Mouse (Mus musculus): Measurements from ENCODE around the gene Clock. TPM values are rescaled to one million over a fixed set of nuclear protein-coding genes. Genes with fewer than 3 reads are reported as not detected.

Gene Clock
- polyA plus RNA-seq, 2 experiments = 1.6 to 1.7 TPM

DNA sequence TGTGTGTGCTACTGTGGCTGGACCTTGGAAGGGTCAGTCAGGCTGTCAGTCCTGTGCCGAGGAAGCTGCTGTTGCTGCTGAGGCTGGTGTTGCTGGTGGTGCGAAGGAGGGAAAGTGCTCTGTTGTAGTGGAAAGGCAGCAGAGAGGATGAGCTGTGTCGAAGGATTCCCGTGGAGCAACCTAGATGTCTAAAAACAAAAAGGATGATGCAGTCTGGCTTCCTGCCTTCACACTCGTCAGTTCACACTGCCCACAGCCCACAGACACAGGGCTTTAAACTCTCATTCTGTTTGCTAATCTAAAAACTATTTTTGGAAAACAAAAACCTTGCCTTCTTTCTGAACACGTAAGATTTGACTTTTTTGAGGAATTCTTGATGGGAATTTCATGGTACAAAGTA is 87.9 kb downstream of the Clock start:
- no peaks in the 10 kb centered on the region for H3K9me3 ChIP-seq (ENCODE audit: control insufficient read depth, low read length)
- H3K27me3 ChIP-seq (ENCODE audit: control insufficient read depth, insufficient read depth, low read length) = no peaks in the 10 kb centered on the region
- H3K9ac ChIP-seq (replicated peaks) = no peak overlapping the region
- no peak overlapping the region for H3K4me3 ChIP-seq (ENCODE audit: insufficient read depth in 1 of 2, low read depth in 2 of 2, low read length in 2 of 2)
- no peak for ATAC-seq (ENCODE audit: insufficient read depth)
- no peaks in the 10 kb centered on the region for H3K36me3 ChIP-seq (replicated peaks; ENCODE audit: control insufficient read depth, insufficient read depth, low read depth)
- no peak for TF ChIP-seq CTCF (IDR thresholded peaks at IDR 0.05; ENCODE audit: low read depth)
- TF ChIP-seq EP300 (IDR thresholded peaks at IDR 0.05; ENCODE audit: low read depth) = no peak
- H3K4me1 ChIP-seq (replicated peaks; ENCODE audit: control insufficient read depth in 2 of 2, insufficient read depth in 2 of 2, low read length in 1 of 2) = no peaks in the 10 kb centered on the region
- H3K4me2 ChIP-seq (ENCODE audit: low read depth) = no peak overlapping the region
- no peak for DNase-seq (ENCODE audit: low read depth in 3 of 3, low spot score in 3 of 3)
- H3K27ac ChIP-seq = no peak overlapping the region
- WGBS (ENCODE audit: insufficient replicate concordance) = 48% methylated on average over 6 of the region's 6 CpGs

DNA sequence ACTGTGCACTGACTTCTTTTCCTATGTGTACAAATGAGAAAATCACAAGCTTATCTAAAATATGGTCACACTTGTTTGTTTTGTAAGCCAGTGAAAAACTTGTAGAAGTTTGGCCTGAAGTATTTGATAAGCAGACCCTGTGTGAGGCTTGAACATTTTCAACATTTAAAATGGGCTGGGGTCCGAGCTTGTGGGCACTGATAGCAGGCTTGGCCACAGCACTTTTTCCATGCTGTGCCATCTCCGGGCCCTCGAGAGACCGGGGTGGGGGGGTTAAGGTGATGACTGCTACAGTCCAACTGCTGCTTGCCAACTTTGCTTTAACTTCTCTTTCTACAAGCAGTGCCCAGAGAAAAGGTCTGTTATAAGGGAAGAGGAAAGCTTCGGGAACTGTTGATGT is 96.5 kb downstream of the Clock start:
- no peak overlapping the region for H3K4me3 ChIP-seq (ENCODE audit: insufficient read depth in 1 of 2, low read depth in 2 of 2, low read length in 2 of 2)
- H3K9ac ChIP-seq (replicated peaks) = no peak overlapping the region
- no peak overlapping the region for H3K4me2 ChIP-seq (ENCODE audit: low read depth)
- no peak for ATAC-seq (ENCODE audit: insufficient read depth)
- no peaks in the 10 kb centered on the region for H3K9me3 ChIP-seq (ENCODE audit: control insufficient read depth, low read length)
- H3K4me1 ChIP-seq (replicated peaks; ENCODE audit: control insufficient read depth in 2 of 2, insufficient read depth in 2 of 2, low read length in 1 of 2) = no peaks in the 10 kb centered on the region
- DNase-seq (ENCODE audit: low read depth in 3 of 3, low spot score in 3 of 3) = no peak
- WGBS (ENCODE audit: insufficient replicate concordance) = 84% methylated on average over 5 of the region's 5 CpGs
- H3K27me3 ChIP-seq (ENCODE audit: control insufficient read depth, insufficient read depth, low read length) = no peaks in the 10 kb centered on the region
- TF ChIP-seq CTCF (IDR thresholded peaks at IDR 0.05; ENCODE audit: low read depth) (no peak), EP300 (IDR thresholded peaks at IDR 0.05; ENCODE audit: low read depth) (no peak)
- H3K27ac ChIP-seq = no peak overlapping the region
- H3K36me3 ChIP-seq (replicated peaks; ENCODE audit: control insufficient read depth, insufficient read depth, low read depth) = peaks cover 27% of the 10 kb centered on the region

DNA sequence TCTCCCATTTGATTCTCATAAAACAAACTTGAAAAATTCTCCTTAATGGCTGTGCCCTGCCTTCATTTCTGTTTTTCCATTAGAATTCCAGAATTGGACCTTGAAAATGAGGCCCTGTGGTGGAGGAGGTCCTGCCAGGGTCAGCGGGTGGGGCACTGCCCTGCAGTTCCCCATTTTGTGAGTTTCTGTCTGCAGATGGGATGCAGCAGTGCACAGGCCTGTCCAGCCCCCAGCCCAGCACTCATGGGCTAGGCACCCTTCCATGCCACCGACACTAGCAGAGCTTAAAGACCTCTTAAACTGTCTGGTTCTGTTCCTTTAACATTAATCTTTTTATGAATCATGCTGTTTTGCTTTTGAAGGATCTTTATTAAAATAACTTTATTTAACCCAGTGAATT is 98.7 kb downstream of the Clock start:
- Histone ChIP-seq H3K9ac (replicated peaks) (no peak overlapping the region), H3K9me3 (ENCODE audit: control insufficient read depth, low read length) (no peaks in the 10 kb centered on the region), H3K27ac (no peak overlapping the region), H3K27me3 (ENCODE audit: control insufficient read depth, insufficient read depth, low read length) (no peaks in the 10 kb centered on the region), H3K36me3 (replicated peaks; ENCODE audit: control insufficient read depth, insufficient read depth, low read depth) (peaks cover 33% of the 10 kb centered on the region), H3K4me2 (ENCODE audit: low read depth) (no peak overlapping the region), H3K4me1 (replicated peaks; ENCODE audit: control insufficient read depth in 2 of 2, insufficient read depth in 2 of 2, low read length in 1 of 2) (no peaks in the 10 kb centered on the region), H3K4me3 (ENCODE audit: insufficient read depth in 1 of 2, low read depth in 2 of 2, low read length in 2 of 2) (no peak overlapping the region)
- ATAC-seq (ENCODE audit: insufficient read depth) = no peak
- 81% methylated on average over 2 of the region's 2 CpGs for WGBS (ENCODE audit: insufficient replicate concordance)
- TF ChIP-seq EP300 (IDR thresholded peaks at IDR 0.05; ENCODE audit: low read depth) (no peak), CTCF (IDR thresholded peaks at IDR 0.05; ENCODE audit: low read depth) (no peak)
- no peak for DNase-seq (ENCODE audit: low read depth in 3 of 3, low spot score in 3 of 3)

DNA sequence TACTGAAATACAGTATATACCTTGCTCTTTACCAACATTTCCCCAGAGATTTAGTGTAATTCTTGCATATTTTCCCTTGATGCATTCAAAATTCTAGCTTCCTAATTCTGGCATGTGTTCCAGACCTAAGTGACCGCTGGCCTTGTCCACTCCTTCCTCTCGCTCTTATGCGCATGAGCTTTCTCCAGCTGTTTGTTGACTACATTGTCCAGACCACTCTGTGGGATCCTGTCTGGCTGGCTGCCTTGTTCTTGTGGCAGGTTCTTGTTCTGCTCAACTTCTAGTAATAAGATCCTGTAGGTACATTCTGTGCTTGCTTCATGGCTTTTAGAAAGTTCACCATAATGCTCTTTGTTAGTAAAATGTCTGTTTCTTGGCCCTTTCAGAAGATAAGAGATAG is 101.4 kb downstream of the Clock start:
- DNase-seq (ENCODE audit: low read depth in 3 of 3, low spot score in 3 of 3) = no peak
- H3K9me3 ChIP-seq (ENCODE audit: control insufficient read depth, low read length) = no peaks in the 10 kb centered on the region
- H3K4me3 ChIP-seq (ENCODE audit: insufficient read depth in 1 of 2, low read depth in 2 of 2, low read length in 2 of 2) = no peak overlapping the region
- H3K27me3 ChIP-seq (ENCODE audit: control insufficient read depth, insufficient read depth, low read length) = no peaks in the 10 kb centered on the region
- H3K9ac ChIP-seq (replicated peaks) = no peak overlapping the region
- H3K36me3 ChIP-seq (replicated peaks; ENCODE audit: control insufficient read depth, insufficient read depth, low read depth) = peaks cover 32% of the 10 kb centered on the region
- H3K4me1 ChIP-seq (replicated peaks; ENCODE audit: control insufficient read depth in 2 of 2, insufficient read depth in 2 of 2, low read length in 1 of 2) = no peaks in the 10 kb centered on the region
- TF ChIP-seq CTCF (IDR thresholded peaks at IDR 0.05; ENCODE audit: low read depth) (no peak), EP300 (IDR thresholded peaks at IDR 0.05; ENCODE audit: low read depth) (no peak)
- no peak for ATAC-seq (ENCODE audit: insufficient read depth)
- no peak overlapping the region for H3K4me2 ChIP-seq (ENCODE audit: low read depth)
- no peak overlapping the region for H3K27ac ChIP-seq
- 90% methylated on average over 3 of the region's 3 CpGs for WGBS (ENCODE audit: insufficient replicate concordance)

DNA sequence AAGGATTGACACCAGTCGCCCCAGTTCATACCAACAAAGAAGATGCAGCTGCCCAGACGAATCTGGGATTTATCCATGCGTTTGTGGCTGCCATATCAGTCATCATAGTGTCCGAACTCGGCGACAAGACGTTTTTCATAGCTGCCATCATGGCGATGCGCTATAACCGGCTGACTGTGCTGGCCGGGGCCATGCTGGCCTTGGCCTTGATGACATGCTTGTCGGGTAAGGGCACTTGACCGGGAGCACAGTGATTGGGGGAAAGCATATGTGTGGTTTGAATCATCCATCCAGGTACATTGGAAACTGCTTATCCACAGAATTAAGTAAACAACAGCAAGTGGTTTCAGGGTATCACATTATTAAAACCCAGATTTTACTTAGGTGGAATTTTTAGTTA is 105.2 kb downstream of the Clock start:
- peaks cover 13% of the 10 kb centered on the region for H3K36me3 ChIP-seq (replicated peaks; ENCODE audit: control insufficient read depth, insufficient read depth, low read depth)
- DNase-seq (ENCODE audit: low read depth in 3 of 3, low spot score in 3 of 3) = no peak

More for the DNA sequence above, 105.2 kb downstream of the Clock start:
- Histone ChIP-seq H3K4me3 (ENCODE audit: insufficient read depth in 1 of 2, low read depth in 2 of 2, low read length in 2 of 2) (no peak overlapping the region), H3K9ac (replicated peaks) (no peak overlapping the region), H3K27me3 (ENCODE audit: control insufficient read depth, insufficient read depth, low read length) (no peaks in the 10 kb centered on the region), H3K27ac (no peak overlapping the region), H3K4me1 (replicated peaks; ENCODE audit: control insufficient read depth in 2 of 2, insufficient read depth in 2 of 2, low read length in 1 of 2) (peaks cover 0 to 3% of the 10 kb centered on the region in 2 experiments; a peak in 1 of 4 replicates), H3K9me3 (ENCODE audit: control insufficient read depth, low read length) (no peaks in the 10 kb centered on the region), H3K4me2 (ENCODE audit: low read depth) (no peak overlapping the region)
- 85% methylated on average over 13 of the region's 13 CpGs for WGBS (ENCODE audit: insufficient replicate concordance)
- ATAC-seq (ENCODE audit: insufficient read depth) = no peak
- TF ChIP-seq CTCF (IDR thresholded peaks at IDR 0.05; ENCODE audit: low read depth) = no peak

Measured in liver, embryonic 14.5 days (tissue).